Mouse (Mus musculus): ENCODE results near the gene Gm45140.

Gm45140 gene

GRCm38 (mm10) chr6:87835695-87836094 is at the start of gene Gm45140:
Gm45140 (minus strand) TSS chr6:87835795.
- DNase-seq = no peak

DNA sequence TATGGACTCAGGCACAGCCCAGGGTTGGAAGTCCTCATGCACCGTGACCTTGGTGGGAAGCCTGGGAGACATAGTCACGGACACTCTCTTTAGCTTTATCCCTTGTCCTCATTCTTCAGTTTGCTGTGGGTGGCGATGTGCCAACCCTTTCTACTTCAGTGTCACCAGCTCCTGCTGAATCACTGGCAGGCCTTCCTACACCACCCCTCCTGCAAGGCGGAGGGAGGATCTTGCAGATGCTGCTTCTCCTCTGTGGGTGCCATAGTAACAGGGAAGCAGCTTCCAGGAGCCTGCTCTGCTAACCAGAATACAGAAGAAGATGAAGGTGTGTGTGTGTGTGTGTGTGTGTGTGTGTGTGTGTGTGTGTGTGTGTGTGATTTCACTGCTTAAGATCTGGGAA is 47.2 kb upstream of the Gm45140 start:
- no peak for DNase-seq

- DNase-seq = no peak
Measured at GRCm38 (mm10) chr6:87882221-87882620, 46.6 kb upstream of the Gm45140 start.

- DNase-seq = no peak
Measured at GRCm38 (mm10) chr6:87879628-87880027, 44.0 kb upstream of the Gm45140 start.

GRCm38 (mm10) chr6:87879010-87879409 is 43.4 kb upstream of the Gm45140 start:
- no peak for DNase-seq

DNA sequence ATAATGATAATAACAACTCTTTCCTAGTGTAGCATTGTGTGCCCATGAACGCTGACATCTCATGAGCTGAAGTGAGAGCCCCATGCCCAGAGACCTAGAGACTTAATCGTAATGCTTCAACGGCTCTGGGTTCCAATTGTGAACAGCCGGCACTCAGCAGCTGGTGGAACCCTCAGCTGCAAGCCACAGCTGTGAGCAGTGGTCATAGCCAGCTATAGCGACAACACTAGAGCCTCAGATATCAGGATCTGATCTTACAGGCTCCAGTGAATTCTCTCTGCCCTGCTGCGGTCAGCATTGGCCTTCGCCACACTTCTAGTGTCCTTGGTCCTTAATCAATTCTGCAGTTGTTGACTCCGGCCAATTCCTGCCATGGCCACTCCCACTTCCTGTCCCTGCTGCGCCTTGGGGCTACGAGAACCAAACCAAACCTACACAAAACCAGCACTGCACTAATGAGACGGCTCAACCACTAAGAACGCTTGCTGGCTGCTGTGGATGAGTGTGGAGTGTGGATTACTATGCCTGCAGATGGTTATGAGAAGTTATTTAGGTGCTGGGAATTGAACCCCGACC is 40.6 kb upstream of the Gm45140 start:
- no peak for DNase-seq

- DNase-seq = no peak
Measured at GRCm38 (mm10) chr6:87875562-87875961, 40.0 kb upstream of the Gm45140 start.

DNA sequence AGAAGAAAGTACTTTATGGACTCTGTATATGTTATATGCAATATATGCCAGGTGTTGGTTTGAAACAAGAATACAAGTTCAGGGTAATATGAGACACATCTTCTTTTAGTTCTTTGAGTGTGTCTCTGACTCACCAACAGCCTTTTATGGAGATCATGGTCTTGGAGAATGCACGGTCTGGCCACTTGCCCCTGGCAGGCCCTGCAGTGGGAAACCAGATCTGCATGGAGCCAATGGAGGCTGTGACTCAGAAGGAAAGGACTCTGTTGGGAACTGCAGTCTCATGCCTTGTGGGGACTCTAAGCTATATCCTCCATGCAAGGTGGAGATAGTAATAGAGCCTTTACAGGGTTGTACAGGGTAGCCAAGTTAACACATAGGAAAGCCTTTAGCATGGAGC is 39.5 kb upstream of the Gm45140 start:
- no peak for DNase-seq

DNA sequence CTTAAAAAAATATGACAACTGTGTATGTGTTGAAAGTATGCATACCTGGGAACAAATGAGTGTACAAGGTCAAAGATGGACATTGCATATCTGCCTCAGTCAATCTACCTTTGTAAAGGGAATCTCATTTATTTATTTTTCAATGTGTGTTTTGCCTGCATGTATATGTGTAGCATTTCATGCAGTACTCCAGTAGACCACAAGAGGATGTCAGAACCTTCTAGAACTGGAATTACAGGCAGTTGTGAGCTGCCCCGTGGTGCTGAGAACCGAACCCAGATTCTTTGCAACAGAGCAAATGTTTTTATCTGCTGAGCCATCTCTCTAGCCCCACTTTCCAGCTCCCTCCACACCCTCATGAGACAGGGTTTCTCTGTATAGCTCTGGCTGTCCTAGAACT is 38.4 kb upstream of the Gm45140 start:
- no peak for DNase-seq

GRCm38 (mm10) chr6:87873104-87873503 is 37.5 kb upstream of the Gm45140 start:
- DNase-seq = no peak

GRCm38 (mm10) chr6:87871240-87871639 is 35.6 kb upstream of the Gm45140 start:
- DNase-seq = no peak

DNA sequence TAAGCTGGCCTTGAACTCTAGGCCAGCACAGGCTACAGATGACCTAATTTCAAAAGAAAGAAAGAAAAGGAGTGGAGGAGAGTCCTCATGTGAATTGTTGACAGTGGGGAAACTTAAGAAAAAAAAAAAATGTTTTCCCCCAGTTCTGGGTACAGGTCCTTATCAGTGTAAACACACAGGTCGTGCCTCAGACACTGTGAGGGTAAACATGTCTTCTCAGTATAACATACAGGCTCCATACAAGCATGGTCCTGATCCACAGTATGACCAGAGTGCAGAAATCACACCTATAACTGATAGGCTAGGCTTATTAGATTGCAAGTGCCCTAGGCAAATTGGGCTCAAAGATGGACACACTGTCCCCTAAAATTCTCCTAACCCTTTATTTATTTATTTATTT is 34.8 kb upstream of the Gm45140 start:
- DNase-seq = no peak

- DNase-seq = peak in 1 of 2 experiments; percentile 14
Measured at GRCm38 (mm10) chr6:87868871-87869506, 33.4 kb upstream of the Gm45140 start.

DNA sequence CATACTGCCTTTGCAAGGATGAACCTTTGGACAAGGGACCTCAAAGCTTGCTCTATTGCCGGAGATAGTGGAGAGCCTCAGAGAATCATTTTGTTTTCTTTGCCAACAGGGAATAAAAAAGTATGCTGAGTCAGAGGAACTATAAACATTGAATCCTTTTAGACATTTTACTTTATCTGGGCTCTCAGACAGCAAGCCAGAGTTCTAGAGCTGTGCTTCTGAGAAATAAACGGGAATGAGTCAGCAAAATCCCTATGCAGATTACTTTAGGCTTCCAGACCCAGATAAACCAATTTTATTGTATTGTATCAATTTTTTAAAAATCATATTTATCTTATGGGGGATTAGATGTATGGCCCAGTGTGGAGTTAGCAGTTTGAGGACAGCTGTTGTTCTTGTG is 31.7 kb upstream of the Gm45140 start:
- no peak for DNase-seq

DNA sequence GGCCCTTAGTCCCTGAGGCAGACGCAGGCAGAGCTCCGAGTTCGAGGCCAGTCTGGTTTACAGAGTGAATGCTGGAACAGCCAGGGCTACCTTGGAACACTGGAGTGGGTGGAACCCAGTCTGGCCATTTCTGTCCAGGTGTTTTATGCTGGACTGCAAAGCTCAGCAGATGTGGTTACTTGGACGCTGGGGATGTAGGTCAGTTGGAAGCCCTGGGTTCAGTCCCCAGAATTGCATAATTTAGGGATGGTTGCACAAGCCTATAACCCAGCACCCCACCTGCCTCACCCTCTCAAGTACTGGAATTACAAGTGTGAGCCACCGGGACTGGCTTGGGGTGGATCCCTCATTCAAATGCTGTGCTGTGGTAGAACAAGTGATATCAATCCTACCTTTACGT is 30.6 kb upstream of the Gm45140 start:
- DNase-seq = no peak

DNA sequence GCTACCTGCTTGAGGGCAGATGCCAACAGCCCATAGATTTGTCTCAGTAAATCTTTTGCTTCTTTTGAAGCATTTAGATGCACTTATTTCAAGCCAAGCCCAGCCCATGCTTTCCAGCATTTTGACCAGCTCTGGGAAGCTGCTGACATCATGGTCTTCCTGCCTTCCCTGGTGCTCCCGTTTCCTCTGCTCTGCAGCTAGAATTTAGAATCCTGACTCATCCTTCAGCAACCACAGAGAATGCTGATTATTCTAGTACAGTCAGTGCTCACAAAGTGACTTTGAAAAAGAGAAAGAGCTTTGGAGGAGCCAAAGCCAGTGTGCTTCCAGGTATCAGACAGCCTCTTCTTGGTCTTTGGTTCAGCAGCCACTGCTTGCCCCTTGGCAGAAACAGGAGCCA is 21.5 kb upstream of the Gm45140 start:
- DNase-seq = no peak

DNA sequence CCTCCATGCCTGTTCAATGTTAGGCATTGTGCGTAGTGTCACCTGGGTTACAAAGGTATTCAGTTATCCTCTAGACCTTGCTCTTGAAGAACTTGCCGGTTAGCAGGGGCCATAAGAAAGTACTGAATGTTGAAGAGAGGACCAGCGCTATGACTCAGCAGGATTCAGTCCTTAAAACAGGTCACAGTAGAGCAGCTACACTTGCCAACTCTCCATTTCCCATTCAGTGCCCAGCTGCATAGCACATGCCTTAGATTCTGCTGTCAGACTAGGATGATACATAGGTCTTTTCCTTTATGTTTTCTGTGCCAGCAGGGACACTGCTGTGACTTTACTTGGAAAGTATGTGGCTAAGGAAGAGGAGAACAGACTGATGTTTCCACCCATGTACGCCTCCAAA is 17.9 kb upstream of the Gm45140 start:
- DNase-seq = no peak

- no peak for DNase-seq
Measured at GRCm38 (mm10) chr6:87851871-87852270, 16.3 kb upstream of the Gm45140 start.

- DNase-seq = peak; percentile 93
Measured at GRCm38 (mm10) chr6:87850900-87851614, 15.5 kb upstream of the Gm45140 start, which contains the start of gene Cnbp. Cnbp (minus strand) TSS chr6:87851106.

DNA sequence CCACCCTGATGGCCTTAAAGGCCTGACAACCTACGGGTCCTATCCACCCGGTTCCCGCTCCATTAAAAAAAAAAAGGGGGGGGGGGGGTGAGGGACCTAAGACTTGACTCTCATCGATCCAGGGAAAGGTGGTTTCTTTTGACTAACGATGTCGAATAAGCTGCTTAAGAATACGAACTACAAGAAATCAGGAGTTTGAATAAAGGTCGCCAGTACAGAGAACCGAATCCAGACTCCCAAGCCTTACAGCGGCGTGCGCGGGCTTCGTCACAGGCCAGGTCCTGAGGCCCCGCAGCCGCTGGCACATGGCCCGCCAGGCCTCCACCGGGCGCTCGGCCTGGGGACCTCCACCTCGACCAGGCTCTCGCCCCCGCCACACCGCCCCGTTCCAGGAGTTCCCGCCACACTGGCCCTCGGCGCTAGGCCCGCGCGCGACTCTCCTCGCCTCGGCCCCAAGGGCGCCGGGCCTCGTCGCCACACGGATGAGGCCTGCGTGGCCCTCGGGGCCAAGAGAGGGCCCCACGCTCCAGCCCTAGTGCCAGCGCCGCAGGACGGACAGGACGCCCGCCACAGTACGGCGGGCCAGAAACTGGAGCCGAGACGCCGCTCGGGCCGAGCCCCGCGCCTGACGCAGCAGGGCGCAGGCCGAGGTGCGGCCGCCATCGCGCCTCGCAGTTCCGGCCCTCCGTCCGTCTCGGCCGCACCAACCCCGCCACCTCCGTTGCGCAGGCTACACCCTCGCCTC is 14.7 kb upstream of the Gm45140 start:
- DNase-seq = no peak

- DNase-seq = no peak
Measured at GRCm38 (mm10) chr6:87849780-87850154, 14.2 kb upstream of the Gm45140 start.

GRCm38 (mm10) chr6:87846813-87847212 is 11.2 kb upstream of the Gm45140 start:
- DNase-seq = no peak

- no peak for DNase-seq
Measured at GRCm38 (mm10) chr6:87845031-87845695, 9.6 kb upstream of the Gm45140 start.

Data from thymus, adult 18-20 months (tissue).